Mouse (Mus musculus) brain, embryonic 14.5 days (tissue): Measurements from ENCODE around the gene Casp8ap2.

Experiments used
- CTCF ChIP-seq: fragments of 200-500 bp; IDR thresholded peaks from 2 replicates; pipeline ENCODE4 v1.5.1; 2012; ENCODE audit warnings: inconsistent platforms, mild to moderate bottlenecking, moderate library complexity, borderline replicate concordance; ENCODE audit not compliant: insufficient read depth, insufficient read length; ENCODE audit errors: extremely low read depth
- POLR2A ChIP-seq: fragments of 200-500 bp; IDR thresholded peaks from 2 replicates; pipeline ENCODE4 v1.6.1; 2012; ENCODE audit warnings: mild to moderate bottlenecking, inconsistent platforms, borderline replicate concordance; ENCODE audit not compliant: poor library complexity, insufficient read depth, insufficient read length, severe bottlenecking; ENCODE audit errors: extremely low read depth

- TF ChIP-seq CTCF (no peak), POLR2A (no peak)
These were observed 58.8 kb downstream of the Casp8ap2 start for GRCm38 (mm10) chr4:32674025-32674424.
